Mouse (Mus musculus) induced T-regulatory cell, adult 2 months (primary cell): ENCODE measurements around the gene Wnt7b.

Source experiments
- DNase-seq: peaks from one replicate; pipeline ENCODE4 v3.0.0-alpha.2; 2012; ENCODE audit warnings: low read depth

The Wnt7b gene

DNA sequence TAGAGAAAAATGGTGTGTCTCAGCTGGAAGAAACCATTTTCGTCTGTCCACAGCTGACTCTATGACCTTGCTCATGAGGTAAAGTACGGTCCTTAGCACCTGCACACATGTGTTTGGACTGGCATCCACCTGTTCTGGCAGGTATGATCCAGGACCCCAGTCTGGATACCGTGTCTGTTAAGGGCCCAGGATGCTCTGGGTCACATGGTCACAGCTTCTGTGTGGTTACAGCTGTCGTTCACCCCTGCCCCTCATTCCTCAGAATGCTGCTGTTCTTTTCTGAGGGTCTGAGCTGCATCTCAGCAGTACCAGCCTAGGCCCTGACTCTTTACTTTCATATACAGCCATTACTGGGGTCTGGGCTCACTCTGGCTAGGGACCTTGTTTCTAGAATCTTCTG is 18.9 kb upstream of the Wnt7b start:
- no peak for DNase-seq

DNA sequence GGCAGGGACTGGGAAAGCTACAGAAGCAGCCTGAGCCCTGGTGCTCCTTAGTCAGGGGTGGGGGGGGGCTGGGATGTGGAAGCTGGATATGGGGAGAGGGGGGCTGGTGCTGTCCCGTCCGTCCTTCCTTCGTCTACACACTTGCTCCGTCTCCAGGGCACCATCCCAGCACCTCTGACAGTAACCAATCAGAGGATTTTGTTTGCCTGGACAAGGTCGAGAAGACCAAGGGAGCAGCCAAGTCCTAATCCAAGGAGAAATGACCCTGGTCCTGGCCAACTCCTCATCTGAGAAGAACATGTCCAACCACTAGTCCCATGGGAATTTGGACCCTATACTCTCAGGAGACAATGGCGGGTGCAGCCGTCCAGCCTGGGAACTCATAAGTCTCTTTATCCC is 18.4 kb upstream of the Wnt7b start:
- no peak for DNase-seq

DNA sequence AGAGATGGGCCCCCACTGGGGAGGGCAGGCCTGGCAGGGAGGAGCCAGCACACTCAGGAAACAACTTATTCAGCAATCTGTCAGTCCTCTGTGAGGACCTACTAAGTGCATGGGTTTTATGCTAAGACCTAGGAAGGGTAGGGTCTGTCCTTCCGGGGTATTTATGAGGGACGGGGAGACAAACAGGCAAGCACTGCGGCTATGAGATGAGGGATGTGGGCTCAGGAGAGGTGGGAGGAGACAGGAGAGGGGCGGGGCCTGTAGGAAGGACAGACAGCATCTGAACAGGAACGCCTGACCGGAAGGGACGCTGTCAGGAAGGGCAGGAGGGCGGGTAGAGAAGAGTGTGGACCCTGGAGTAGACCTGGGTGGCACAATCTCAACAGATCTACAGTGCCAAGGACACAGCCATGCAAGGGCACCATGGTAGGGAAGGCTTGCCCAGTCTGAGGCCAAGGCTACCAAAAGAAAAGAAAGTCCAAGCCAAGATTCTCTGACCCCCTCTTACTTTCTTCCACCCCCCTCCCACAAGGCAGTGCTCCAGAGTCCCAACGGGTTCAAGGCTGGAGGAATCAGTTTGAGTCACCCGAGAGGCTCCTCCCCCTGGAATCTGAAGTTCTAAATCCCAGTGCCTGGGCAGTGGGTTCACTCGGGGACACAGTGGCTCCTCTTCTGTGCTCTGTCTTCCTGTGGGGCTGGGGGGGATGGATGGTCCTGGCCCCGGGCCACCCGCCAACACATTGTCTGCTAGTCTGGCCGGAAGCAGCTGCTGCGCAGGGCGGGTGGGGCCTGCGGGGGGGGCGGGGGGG is 17.8 kb upstream of the Wnt7b start:
- peak; percentile 15 for DNase-seq

GRCm38 (mm10) chr15:85598984-85599886 is 17.0 kb upstream of the Wnt7b start:
- peak; percentile 69 for DNase-seq

DNA sequence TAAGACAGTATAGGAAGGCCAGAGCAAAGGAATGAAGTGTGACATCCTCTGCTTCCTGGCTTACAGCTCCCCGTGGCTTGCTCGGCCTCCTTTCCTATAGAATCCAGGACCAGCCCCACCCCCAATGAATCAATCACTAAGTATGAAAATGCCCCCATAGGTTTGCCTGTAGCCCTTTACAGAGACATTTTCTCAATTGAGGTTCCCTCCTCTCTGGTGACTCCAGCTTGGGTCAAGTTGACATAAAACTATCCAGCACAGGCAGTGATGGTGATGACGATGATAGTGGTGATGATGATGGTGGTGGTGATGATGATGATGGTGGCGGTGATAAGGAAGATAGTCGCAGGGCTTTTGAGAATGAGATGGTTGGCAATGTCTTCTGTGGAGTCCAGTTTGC is 16.2 kb upstream of the Wnt7b start:
- DNase-seq = no peak

- peak; percentile 38 for DNase-seq
These were observed 15.1 kb upstream of the Wnt7b start for GRCm38 (mm10) chr15:85597403-85597802.

DNA sequence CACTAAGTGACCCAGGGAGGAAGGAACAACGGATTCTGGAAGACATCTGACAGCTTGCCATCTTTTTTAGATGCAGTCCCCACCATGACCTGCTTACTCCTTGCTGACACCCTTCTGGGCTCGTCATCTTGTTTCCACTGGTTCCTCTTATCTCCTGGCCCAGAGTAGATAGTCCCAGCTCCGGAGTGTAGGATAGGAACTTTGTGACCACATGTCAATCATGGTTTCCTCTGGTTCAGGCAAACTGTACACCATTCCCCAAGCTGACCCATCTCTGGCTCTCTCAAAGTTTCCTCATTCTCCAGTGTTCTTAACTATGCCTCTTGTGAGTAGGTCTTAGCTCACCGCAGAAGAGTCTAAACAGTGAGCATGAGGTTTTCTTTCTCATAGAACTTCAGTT is 10.4 kb upstream of the Wnt7b start:
- DNase-seq = no peak

DNA sequence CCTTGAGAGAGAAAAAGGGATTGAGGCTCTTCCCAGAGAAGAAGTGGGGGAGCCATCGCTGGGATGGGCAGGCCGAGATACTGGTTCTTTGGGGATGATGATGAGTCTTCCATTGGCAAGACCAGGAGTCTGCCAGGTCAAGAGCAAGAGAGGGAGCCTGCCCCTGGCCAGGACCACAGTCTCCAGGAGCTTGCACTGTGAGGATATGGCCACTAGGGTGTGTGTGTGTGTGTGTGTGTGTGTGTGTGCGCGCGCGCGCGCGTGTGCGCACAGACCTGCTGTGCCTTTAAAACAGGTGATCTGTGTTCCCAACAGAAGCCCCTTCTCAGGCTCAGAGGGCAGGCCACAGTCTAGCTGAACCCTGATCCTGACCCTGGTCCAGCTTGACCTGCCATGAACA is 8.6 kb upstream of the Wnt7b start:
- no peak for DNase-seq

GRCm38 (mm10) chr15:85583504-85583903 is 1.2 kb upstream of the Wnt7b start:
- peak; percentile 72 for DNase-seq

GRCm38 (mm10) chr15:85583024-85583423 is 751 bp upstream of the Wnt7b start:
- DNase-seq = peak; percentile 66

GRCm38 (mm10) chr15:85581563-85582064 is 659 bp downstream of the Wnt7b start:
- DNase-seq = no peak

DNA sequence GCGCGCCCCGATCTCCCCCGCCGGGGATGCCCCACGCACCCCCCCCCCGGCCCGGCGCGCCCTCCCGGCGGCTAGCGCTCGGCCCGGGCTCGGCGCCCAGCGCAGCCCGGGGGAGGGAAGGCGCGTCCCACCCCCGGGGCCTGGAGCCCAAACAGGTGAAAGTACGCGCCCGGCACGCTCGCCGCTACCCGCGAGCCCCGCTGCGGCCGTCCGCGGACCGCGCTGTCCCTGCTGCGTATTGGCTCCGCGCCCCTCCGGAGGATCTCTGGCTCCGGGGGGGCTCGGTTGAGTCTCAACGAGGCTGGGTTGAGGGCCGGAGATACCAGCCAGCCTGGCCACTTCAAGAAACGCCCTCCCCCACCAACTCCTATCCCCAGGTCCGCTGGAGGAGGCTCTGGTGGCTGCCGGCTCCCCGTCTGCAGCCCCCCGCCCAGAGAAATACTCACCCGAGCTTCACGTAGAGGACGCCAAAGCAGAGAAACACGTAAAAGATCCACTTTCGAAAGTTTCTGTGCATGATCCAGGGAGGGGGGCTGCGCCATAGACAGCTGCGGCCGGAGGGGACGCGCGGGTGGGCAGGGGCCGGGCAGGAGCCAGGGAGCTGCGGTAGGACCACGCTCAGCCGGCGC is 1.2 kb downstream of the Wnt7b start:
- no peak for DNase-seq

DNA sequence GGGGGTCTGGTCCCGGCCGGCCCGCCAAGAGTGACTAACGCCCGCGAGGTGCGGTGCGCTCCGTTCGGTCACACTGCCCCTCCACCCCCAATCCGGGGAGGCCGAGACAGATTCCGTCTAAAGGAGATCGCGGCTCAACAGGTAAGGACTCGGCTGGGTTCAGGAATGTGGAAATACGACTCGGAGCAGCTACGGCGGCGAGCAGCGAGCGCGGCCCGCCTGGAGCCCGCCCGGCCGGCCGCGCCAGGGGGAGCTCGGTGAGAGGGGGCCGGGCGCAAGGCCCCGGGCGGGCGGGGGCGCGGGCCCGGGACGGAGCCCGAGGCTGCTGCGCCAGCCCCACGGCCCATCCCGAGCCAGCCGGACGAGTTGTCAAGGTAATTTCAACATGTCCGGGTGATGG is 1.8 kb downstream of the Wnt7b start:
- DNase-seq = no peak

DNA sequence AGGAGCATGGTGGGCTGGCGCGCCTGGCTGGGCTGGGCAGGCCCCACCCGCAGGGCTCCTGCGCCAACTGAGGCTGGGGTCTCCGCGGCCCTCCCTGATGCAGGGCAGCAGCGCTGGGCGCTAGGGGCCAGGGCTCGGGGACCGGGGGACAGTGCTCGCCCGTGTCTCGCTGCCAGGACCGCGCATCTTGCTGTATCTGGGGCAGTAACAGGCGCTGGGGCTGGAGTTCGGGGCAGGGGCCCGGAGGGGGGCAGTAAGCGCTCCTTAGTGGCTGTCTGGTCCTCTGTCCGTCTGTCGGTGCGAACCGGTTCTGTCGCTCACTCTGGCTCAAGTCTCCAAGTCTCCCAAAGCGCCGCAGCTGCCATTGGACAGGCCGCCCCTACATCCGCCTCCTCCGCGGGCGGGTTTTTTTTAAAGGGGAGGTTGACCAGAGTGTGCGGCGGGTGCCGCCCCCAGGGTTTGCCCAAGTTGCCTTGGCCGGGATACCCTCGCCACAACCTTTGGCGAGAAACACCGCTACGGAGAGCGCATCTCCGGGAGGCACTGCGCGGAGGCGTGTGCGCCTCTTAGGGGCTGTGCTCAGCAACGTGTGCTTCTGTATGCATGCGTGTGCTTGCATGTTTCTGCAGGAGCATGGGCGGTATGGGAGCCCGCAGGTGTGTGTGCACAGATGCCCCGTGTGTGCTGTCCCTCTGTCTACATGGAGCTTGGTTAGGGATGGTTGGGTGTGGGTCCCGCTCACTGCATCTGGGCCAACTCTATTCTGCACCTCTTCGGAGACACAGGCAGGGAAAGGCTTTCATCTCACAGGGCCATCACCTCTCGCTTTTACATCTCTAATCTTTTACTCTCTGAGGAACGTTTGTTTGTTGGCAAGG is 4.5 kb downstream of the Wnt7b start:
- DNase-seq = no peak

GRCm38 (mm10) chr15:85576511-85577440 is 5.5 kb downstream of the Wnt7b start:
- DNase-seq = no peak

DNA sequence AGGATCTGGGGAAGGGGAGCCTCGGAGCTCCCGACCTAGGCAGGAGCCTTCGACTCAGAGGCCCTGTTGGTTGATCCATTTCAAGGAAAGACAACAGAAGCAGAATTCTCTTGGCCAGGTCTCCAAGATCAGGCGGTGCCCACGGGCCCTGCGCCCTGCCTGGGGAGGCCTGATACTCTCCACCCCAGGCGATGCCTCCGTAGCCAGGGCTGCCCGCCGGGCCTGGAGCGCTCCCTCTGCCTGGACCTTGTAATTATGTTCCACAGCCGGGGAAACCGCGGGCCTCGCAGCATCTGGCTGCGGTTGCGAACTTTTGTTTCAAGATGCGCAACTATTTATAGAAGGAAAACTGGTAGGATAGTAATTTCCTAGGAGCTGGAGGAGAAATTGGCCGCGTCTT is 6.2 kb downstream of the Wnt7b start:
- no peak for DNase-seq

GRCm38 (mm10) chr15:85574558-85574957 is 7.7 kb downstream of the Wnt7b start:
- DNase-seq = no peak

- DNase-seq = no peak
These were observed 8.2 kb downstream of the Wnt7b start for GRCm38 (mm10) chr15:85574086-85574485.

GRCm38 (mm10) chr15:85572619-85573254 is 9.5 kb downstream of the Wnt7b start:
- DNase-seq = no peak
